Mouse (Mus musculus): ENCODE measurements around the gene Gtpbp2.

DNA sequence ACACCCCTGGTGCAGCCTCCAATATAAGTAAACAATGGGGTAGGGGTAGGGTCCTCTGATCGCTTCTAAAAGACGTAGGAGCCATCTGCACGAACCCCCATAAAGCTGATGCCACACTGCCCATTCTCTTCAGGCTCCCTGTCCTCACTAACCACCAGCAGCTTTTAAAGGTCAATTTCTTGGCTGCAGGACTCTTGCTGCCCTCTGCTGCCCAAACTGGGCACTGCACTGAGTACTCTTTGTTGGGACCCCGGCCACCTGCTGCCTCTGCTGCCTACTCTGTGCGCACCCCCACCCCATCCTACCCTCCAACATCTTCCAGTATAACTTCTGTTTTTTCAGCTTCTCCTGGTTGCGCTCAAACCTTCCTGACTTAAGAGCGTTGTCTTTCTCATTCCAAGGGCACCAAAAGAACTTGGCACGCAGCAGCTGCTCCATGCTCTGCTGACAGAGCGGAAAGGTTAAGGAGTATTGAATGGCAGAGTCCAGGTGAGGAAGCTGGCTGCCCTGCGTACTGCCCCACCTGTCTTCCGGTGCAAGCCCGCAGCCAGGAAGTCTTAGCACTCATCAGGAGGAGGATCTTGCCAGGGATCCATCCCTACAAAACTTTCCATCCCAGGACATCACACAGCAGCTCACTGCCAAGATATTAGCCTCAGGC, 28.6 kb upstream of the Gtpbp2 start:
- TF ChIP-seq USF1 (IDR thresholded peaks at IDR 0.05; ENCODE audit: low read depth) (no peak), SRF (IDR thresholded peaks at IDR 0.05; ENCODE audit: control insufficient read depth, insufficient read length, low read depth) (no peak), MAX (IDR thresholded peaks at IDR 0.05; ENCODE audit: low read depth) (no peak), TCF12 (IDR thresholded peaks at IDR 0.05; ENCODE audit: insufficient read depth, poor library complexity, severe bottlenecking) (no peak), POLR2A (IDR thresholded peaks at IDR 0.05; ENCODE audit: insufficient read length, low read depth) (no peak), MYOG (IDR thresholded peaks at IDR 0.05; ENCODE audit: control insufficient read depth in 1 of 3, insufficient read depth in 1 of 3, insufficient read length in 2 of 3, low read depth in 2 of 3) (no peak), POLR2AphosphoS2 (IDR thresholded peaks at IDR 0.05; ENCODE audit: insufficient read length, low read depth) (peak; percentile 32), MYOD1 (IDR thresholded peaks at IDR 0.05; ENCODE audit: control insufficient read depth in 1 of 3, insufficient read length in 2 of 3, low read depth in 2 of 3) (no peak), REST (IDR thresholded peaks at IDR 0.05; ENCODE audit: insufficient read depth, insufficient read length) (no peak), E2F4 (IDR thresholded peaks at IDR 0.05; ENCODE audit: insufficient read depth) (no peak), TCF3 (IDR thresholded peaks at IDR 0.05; ENCODE audit: insufficient read length, low read depth) (no peak)

All from myocyte (in vitro differentiated cells).